Mouse (Mus musculus) brain, embryonic 14.5 days (tissue): ENCODE data around the gene Slc43a2.

Source experiments
- CTCF ChIP-seq: fragments of 200-500 bp; IDR thresholded peaks from 2 replicates; pipeline ENCODE4 v1.5.1; 2012; ENCODE audit warnings: inconsistent platforms, mild to moderate bottlenecking, moderate library complexity, borderline replicate concordance; ENCODE audit not compliant: insufficient read depth, insufficient read length; ENCODE audit errors: extremely low read depth
- POLR2A ChIP-seq: fragments of 200-500 bp; IDR thresholded peaks from 2 replicates; pipeline ENCODE4 v1.6.1; 2012; ENCODE audit warnings: mild to moderate bottlenecking, inconsistent platforms, borderline replicate concordance; ENCODE audit not compliant: poor library complexity, insufficient read depth, insufficient read length, severe bottlenecking; ENCODE audit errors: extremely low read depth

DNA sequence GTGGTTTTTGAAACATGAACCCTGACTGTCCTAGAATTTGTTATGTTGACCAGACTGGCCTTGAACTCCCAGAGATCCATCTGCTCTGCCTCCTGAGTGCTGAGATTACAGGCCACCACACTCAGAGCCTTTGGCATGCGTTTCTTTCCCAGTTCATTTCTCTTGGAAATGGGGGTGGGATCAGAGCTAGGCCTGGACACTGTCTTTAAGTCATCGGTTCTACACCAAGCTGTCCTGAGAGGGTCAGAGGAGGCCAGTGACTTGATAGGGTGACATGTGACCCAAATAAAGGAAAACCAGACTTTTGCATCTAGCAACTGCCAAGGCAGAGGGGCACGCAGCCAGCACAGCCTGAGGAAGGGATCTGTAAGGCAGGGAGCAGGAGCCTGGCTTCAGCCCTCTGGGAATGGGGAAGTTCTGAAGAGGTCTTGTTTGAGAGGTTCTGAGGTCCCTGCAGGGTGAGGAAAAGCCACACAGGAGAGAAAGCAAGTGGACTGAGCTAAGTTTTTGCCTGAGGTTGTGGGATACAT, 65.3 kb downstream of the Slc43a2 start:
- no peak for TF ChIP-seq CTCF
- TF ChIP-seq POLR2A, result no peak
